8 mouse cellular contexts compared by ENCODE assay signal in genomic region chr11:98457367-98458120, GRCm38 (mm10). TPM values are rescaled to one million over a fixed set of nuclear protein-coding genes. Genes with fewer than 3 reads are reported as not detected.
DNase-seq lines count a peak whose midpoint lies in the region; ATAC-seq and TF ChIP-seq lines count a peak whose summit lies in the region.

No protein-coding gene starts in this region.

- H3K9me3 ChIP-seq in intestine, embryonic 15.5 days: no peaks in the 10 kb centered on the region
- H3K9me3 ChIP-seq in midbrain, embryonic 10.5 days (replicated peaks): no peaks in the 10 kb centered on the region

- peak overlapping the region; percentile 36 for H3K4me3 ChIP-seq in cortical plate, adult 2 months (ENCODE audit: insufficient read depth, low read length)
- H3K4me3 ChIP-seq in intestine, embryonic 15.5 days (replicated peaks): peak overlapping the region; percentile 61
- H3K4me3 ChIP-seq in midbrain, embryonic 10.5 days: peak overlapping the region; percentile 70

- H3K27ac ChIP-seq in cortical plate, adult 2 months (ENCODE audit: insufficient read depth, low read length): no peak overlapping the region
- H3K27ac ChIP-seq in intestine, embryonic 15.5 days: 0 out of 2 replicates have a peak overlapping the region, but pooled peaks have one; percentile 23
- peak overlapping the region; percentile 82 for H3K27ac ChIP-seq in midbrain, embryonic 10.5 days (replicated peaks)

- DNase-seq in adipocyte (ENCODE audit: low spot score): peak; percentile 49
- peak; percentile 72 to 74 for DNase-seq in gastrocnemius, postnatal 36 days
- peak; percentile 72 to 81 for DNase-seq in left cerebral cortex, postnatal 36 days (ENCODE audit: low spot score in 2 of 2)
- DNase-seq in midbrain, embryonic 10.5 days (ENCODE audit: low spot score): peak; percentile 84
- peak; percentile 56 to 59 for DNase-seq in right cerebral cortex, postnatal 36 days (ENCODE audit: low spot score in 2 of 2)
- peak; percentile 77 to 92 for DNase-seq in urinary bladder, postnatal 4 days (ENCODE audit: low spot score in 2 of 2)

- peaks cover 16% of the 10 kb centered on the region for H3K27me3 ChIP-seq in intestine, embryonic 15.5 days (replicated peaks)
- H3K27me3 ChIP-seq in midbrain, embryonic 10.5 days (ENCODE audit: low read depth, poor library complexity, severe bottlenecking): peaks cover 55% of the 10 kb centered on the region

- TF ChIP-seq CTCF in cortical plate, adult 2 months (IDR thresholded peaks at IDR 0.05; ENCODE audit: extremely low read depth, insufficient read depth, low read length): peak; percentile 50

- H3K9ac ChIP-seq in intestine, embryonic 15.5 days: peak overlapping the region; percentile 61

- intact Hi-C loops in gastrocnemius, postnatal 36 days (cut with DNase I): loop anchor here (2.0 kb wide), 2 partner anchors 115 to 193 kb away; no protein-coding TSS in a partner anchor
- intact Hi-C loops in left cerebral cortex, postnatal 36 days (cut with DNase I): loop anchor here (2.0 to 10.0 kb wide), 2 partner anchors 115 to 193 kb away; no protein-coding TSS in a partner anchor

- peak overlapping the region; percentile 93 for H3K4me2 ChIP-seq in intestine, embryonic 15.5 days (replicated peaks)

- WGBS in intestine, embryonic 15.5 days: 0% methylated on average over 58 of the region's 64 CpGs
- WGBS in midbrain, embryonic 10.5 days: under 1% methylated on average over 58 of the region's 64 CpGs

- ATAC-seq in intestine, embryonic 15.5 days: peak; percentile 92

- peaks cover 21% of the 10 kb centered on the region for H3K36me3 ChIP-seq in intestine, embryonic 15.5 days
- H3K36me3 ChIP-seq in midbrain, embryonic 10.5 days: no peaks in the 10 kb centered on the region

- H3K4me1 ChIP-seq in cortical plate, adult 2 months (ENCODE audit: control insufficient read depth, insufficient read depth, low read length): no peaks in the 10 kb centered on the region
- H3K4me1 ChIP-seq in intestine, embryonic 15.5 days (replicated peaks): peaks cover 6% of the 10 kb centered on the region; the same call in 1 of the 2 replicates
- peaks cover 19% of the 10 kb centered on the region for H3K4me1 ChIP-seq in midbrain, embryonic 10.5 days

- TF ChIP-seq POLR2A in cortical plate, adult 2 months (IDR thresholded peaks at IDR 0.05; ENCODE audit: extremely low read depth, insufficient read depth, low read length): 0 out of 2 replicates have a peak, but pooled peaks have one; percentile 23

RNA-seq across cellular contexts. Expression of gene Grb7, which starts 11.3 kb away (rescaled TPM):
- polyA plus RNA-seq in cortical plate, adult 2 months (2012; rRNA removed): 3.8 TPM in 2 replicates
- total RNA-seq in gastrocnemius, postnatal 36 days (2021): not detected
- polyA plus RNA-seq in intestine, embryonic 15.5 days (2015; fragmentation: Nextera tagmentation; extraction: Ambion mirVana): 71.0 and 73.7 TPM in 2 replicates
- 1 to 10 TPM; 2.8 to 2.9 TPM for total RNA-seq in left cerebral cortex, postnatal 36 days (2021)
- polyA plus RNA-seq in midbrain, embryonic 10.5 days (2016; fragmentation: Nextera tagmentation; extraction: Ambion mirVana): 1.5 and 2.3 TPM in 2 replicates

RNA-seq across cellular contexts. Expression of gene Mien1, which starts 18.8 kb away (rescaled TPM):
- 192 and 197 TPM in 2 replicates for polyA plus RNA-seq in cortical plate, adult 2 months (2012; rRNA removed)
- total RNA-seq in gastrocnemius, postnatal 36 days (2021): 10 to 100 TPM; 27.2 to 36.5 TPM
- 202 and 212 TPM in 2 replicates for polyA plus RNA-seq in intestine, embryonic 15.5 days (2015; fragmentation: Nextera tagmentation; extraction: Ambion mirVana)
- 100 to 1,000 TPM; 100 to 126 TPM for total RNA-seq in left cerebral cortex, postnatal 36 days (2021)
- polyA plus RNA-seq in midbrain, embryonic 10.5 days (2016; fragmentation: Nextera tagmentation; extraction: Ambion mirVana): 112 and 124 TPM in 2 replicates

RNA-seq across cellular contexts. Expression of gene Erbb2, which starts 45.3 kb away (rescaled TPM):
- 2.0 and 2.6 TPM in 2 replicates for polyA plus RNA-seq in cortical plate, adult 2 months (2012; rRNA removed)
- 1 to 10 TPM; 1.8 to 2.9 TPM for total RNA-seq in gastrocnemius, postnatal 36 days (2021)
- polyA plus RNA-seq in intestine, embryonic 15.5 days (2015; fragmentation: Nextera tagmentation; extraction: Ambion mirVana): 31.9 and 35.1 TPM in 2 replicates
- 1 to 10 TPM; 1.7 to 2.4 TPM for total RNA-seq in left cerebral cortex, postnatal 36 days (2021)
- polyA plus RNA-seq in midbrain, embryonic 10.5 days (2016; fragmentation: Nextera tagmentation; extraction: Ambion mirVana): 21.8 and 22.4 TPM in 2 replicates

RNA-seq across cellular contexts. Expression of gene Pgap3, which starts 57.3 kb away (rescaled TPM):
- 14.4 TPM in 2 replicates for polyA plus RNA-seq in cortical plate, adult 2 months (2012; rRNA removed)
- 1 to 10 TPM; 1.8 to 2.2 TPM for total RNA-seq in gastrocnemius, postnatal 36 days (2021)
- 15.5 and 16.7 TPM in 2 replicates for polyA plus RNA-seq in intestine, embryonic 15.5 days (2015; fragmentation: Nextera tagmentation; extraction: Ambion mirVana)
- total RNA-seq in left cerebral cortex, postnatal 36 days (2021): 10 to 100 TPM in 1 of 2 experiments, 1 to 10 TPM in 1; 9.9 to 10.9 TPM
- polyA plus RNA-seq in midbrain, embryonic 10.5 days (2016; fragmentation: Nextera tagmentation; extraction: Ambion mirVana): 8.8 and 10.1 TPM in 2 replicates

Comparison
In these comparisons a context has a peak if more than half of its experiments do, and no peak if none do; other contexts are left out.
1. RNA of gene Grb7, which starts 11.3 kb away (polyA plus RNA-seq): 71.0 to 73.7 TPM in intestine, embryonic 15.5 days; 3.8 TPM in cortical plate, adult 2 months and 1.5 to 2.3 TPM in midbrain, embryonic 10.5 days; every median in the first group is over 10 times any median in the second.
2. Peak in every context shown above with its lines, with median percentiles within 50 percentile points of each other: DNase-seq and H3K4me3 ChIP-seq.